Mouse (Mus musculus): ENCODE data around the gene Mum1. TPM values are rescaled to one million over a fixed set of nuclear protein-coding genes. Genes with fewer than 3 reads are reported as not detected.
"Not testable (repeated sequence)": the region's sequence is repeated elsewhere in the genome, so short reads cannot be mapped to it uniquely, and the experiment has no call there.

The Mum1 gene
- polyA plus RNA-seq, 1 experiment = 42.8 TPM

DNA sequence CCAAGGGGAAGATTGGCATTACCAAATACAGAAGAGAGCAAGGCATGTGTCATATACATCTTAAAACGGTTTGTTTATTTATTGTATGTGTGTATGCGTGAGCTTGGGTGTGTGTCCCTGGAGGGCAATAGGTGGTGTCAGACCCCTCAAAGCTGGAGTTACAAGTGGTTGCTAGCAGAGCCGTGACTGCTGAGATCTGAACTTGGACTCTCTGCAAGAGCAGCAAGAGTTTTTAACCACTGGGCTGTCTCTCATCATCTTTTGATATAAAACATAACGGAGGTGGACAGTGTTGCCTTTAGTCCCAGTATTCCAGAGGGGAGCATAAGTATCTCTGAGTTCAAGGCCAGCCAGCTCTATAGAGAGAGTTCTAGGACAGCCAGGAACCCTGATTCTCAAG lies 18.0 kb upstream of the Mum1 start:
- Histone ChIP-seq H3K36me3 (ENCODE audit: control insufficient read depth, insufficient read depth, low read length) (no peaks in the 10 kb centered on the region), H3K27me3 (ENCODE audit: control insufficient read depth, insufficient read depth, low read length) (no peaks in the 10 kb centered on the region), H3K27ac (ENCODE audit: insufficient read depth, low read length) (no peak overlapping the region), H3K4me3 (ENCODE audit: extremely low read depth, insufficient read depth, insufficient read length) (no peak overlapping the region), H3K4me1 (ENCODE audit: control insufficient read depth, insufficient read depth, insufficient read length) (no peaks in the 10 kb centered on the region)
- DNase-seq (ENCODE audit: low read depth in 1 of 2, low spot score in 2 of 2) = no peak
- TF ChIP-seq POLR2A (IDR thresholded peaks at IDR 0.05; ENCODE audit: low read depth, low read length) (no peak), CTCF (IDR thresholded peaks at IDR 0.05; ENCODE audit: extremely low read depth, insufficient read depth, insufficient read length, insufficient replicate concordance) (no peak)
- WGBS = 88% methylated on average over 4 of the region's 4 CpGs

DNA sequence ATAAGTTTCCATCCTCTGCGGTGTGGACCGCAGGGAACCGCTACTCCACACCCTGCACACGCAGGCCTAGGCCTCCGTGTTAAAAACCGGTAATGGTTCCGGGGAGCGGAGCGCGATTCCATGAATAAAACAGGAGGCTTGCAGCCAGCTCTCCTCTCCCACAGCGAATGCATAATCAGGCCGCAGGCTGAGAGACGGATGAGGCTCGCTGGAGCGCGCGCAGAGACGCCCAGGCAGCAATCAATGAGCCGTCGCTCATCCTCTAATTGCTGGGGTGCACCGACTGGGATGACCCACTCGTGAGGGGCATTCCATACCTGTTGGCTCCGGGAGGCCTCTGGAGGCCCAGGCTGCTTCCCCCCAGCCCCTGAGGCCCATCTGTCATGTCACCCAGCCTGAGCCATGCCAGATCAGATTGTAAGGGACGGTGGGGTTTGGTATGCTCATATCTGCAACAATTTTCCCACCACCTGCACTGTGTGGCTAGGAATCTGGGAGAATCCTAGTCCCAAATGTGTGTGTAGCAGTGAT lies 17.3 kb upstream of the Mum1 start:
- no peaks in the 10 kb centered on the region for H3K27me3 ChIP-seq (ENCODE audit: control insufficient read depth, insufficient read depth, low read length)
- H3K36me3 ChIP-seq (ENCODE audit: control insufficient read depth, insufficient read depth, low read length) = no peaks in the 10 kb centered on the region
- no peaks in the 10 kb centered on the region for H3K4me1 ChIP-seq (ENCODE audit: control insufficient read depth, insufficient read depth, insufficient read length)

DNA sequence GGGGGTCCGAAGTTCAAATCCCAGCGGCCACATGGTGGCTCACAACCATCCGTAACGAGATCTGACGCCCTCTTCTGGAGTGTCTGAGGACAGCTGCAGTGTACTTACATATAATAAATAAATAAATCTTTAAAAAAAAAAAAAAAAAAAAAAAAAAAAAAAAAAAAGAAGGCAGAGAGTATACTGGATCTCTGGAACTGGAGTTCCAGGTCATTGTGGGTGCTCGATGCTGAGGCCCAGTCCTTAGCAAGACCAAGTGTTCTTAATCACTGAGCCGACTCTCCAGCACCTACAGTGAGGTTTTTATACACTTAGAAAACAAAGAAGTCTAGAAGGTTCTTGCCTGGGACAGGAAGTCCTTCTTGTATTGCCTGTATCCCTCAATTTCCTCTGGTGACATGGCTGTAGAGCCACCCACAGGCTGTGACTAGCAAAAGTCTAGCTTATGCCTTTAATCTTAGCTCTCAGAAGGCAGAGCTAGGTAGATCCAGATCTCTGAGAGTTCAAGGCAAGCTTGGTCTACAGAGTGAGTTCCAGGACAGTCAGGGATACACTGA lies 14.6 kb upstream of the Mum1 start:
- H3K4me3 ChIP-seq (ENCODE audit: extremely low read depth, insufficient read depth, insufficient read length); H3K27me3 ChIP-seq (ENCODE audit: control insufficient read depth, insufficient read depth, low read length); H3K36me3 ChIP-seq (ENCODE audit: control insufficient read depth, insufficient read depth, low read length); H3K27ac ChIP-seq (ENCODE audit: insufficient read depth, low read length); H3K4me1 ChIP-seq (ENCODE audit: control insufficient read depth, insufficient read depth, insufficient read length): not testable (repeated sequence)
- DNase-seq (ENCODE audit: low read depth in 1 of 2, low spot score in 2 of 2) = peak in 1 of 2 experiments; percentile 11
- WGBS = 63% methylated on average over 7 of the region's 7 CpGs

More for the DNA sequence above, 17.3 kb upstream of the Mum1 start:
- Histone ChIP-seq H3K27ac (ENCODE audit: insufficient read depth, low read length) (no peak overlapping the region), H3K4me3 (ENCODE audit: extremely low read depth, insufficient read depth, insufficient read length) (no peak overlapping the region)
- WGBS = 85% methylated on average over 24 of the region's 24 CpGs
- DNase-seq (ENCODE audit: low read depth in 1 of 2, low spot score in 2 of 2) = no peak
- TF ChIP-seq CTCF (IDR thresholded peaks at IDR 0.05; ENCODE audit: extremely low read depth, insufficient read depth, insufficient read length, insufficient replicate concordance) (no peak), POLR2A (IDR thresholded peaks at IDR 0.05; ENCODE audit: low read depth, low read length) (no peak)

DNA sequence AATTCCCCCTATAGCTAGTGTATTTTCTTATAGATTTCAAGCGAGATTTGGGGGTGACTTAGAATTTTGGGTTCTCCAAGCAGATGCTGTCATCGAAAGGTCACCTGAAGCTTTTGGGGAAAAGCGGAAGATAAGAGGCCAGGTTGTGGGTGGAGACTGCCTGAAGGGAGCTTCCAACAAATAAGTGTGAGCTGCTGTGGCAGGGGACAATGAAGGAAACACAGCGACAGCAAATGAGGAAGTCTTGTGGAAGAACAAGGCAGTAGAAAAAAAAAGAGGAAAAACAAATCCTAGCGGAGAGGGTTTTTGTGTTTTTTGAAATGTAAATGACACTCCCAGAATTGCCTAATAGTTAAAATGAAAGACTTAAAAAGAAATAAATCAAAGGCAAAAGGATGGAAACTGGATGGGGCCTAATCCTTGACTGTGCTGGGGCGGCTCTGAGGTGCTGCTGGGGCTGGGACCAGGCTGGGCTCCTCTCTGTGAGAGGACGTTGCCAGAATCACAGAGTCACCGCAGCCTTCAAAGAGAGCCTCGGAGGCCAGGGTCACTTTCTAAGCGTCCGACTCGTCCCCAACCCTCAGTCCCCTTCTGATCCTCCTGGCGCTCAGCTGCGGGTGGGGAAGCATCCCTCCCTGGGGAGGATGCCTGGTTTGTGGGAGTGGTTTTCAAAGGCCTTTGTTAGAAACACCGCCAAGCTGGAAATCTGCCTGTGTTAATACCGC lies 11.0 kb upstream of the Mum1 start:
- Histone ChIP-seq H3K27ac (ENCODE audit: insufficient read depth, low read length) (no peak overlapping the region), H3K27me3 (ENCODE audit: control insufficient read depth, insufficient read depth, low read length) (no peaks in the 10 kb centered on the region), H3K4me3 (ENCODE audit: extremely low read depth, insufficient read depth, insufficient read length) (no peak overlapping the region), H3K36me3 (ENCODE audit: control insufficient read depth, insufficient read depth, low read length) (no peaks in the 10 kb centered on the region), H3K4me1 (ENCODE audit: control insufficient read depth, insufficient read depth, insufficient read length) (no peaks in the 10 kb centered on the region)
- WGBS = 55% methylated on average over 16 of the region's 16 CpGs
- DNase-seq (ENCODE audit: low read depth in 1 of 2, low spot score in 2 of 2) = no peak
- no peak for TF ChIP-seq POLR2A (IDR thresholded peaks at IDR 0.05; ENCODE audit: low read depth, low read length)
- TF ChIP-seq CTCF (IDR thresholded peaks at IDR 0.05; ENCODE audit: extremely low read depth, insufficient read depth, insufficient read length, insufficient replicate concordance) = no peak

DNA sequence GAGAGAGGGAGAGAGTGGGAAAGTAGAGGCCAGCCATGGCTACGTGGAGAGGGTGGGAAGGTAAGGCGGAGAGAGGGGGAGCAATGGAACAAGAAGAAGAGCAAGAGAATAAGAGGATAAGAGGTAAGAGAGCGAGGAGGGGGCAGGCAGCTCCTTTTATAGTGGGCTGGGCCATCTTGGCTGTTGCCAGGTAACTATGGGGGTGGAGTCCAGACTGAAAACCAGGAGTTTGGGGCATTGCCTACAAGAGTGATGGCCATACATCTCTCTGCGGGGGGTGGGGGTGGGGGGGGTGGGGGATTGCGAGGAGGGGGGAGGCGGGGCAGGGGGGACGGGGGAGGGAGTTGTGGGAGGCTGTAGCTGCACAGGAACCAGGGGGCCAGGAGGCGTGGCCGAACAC lies 5.6 kb upstream of the Mum1 start:
- H3K4me1 ChIP-seq (ENCODE audit: control insufficient read depth, insufficient read depth, insufficient read length) = no peaks in the 10 kb centered on the region; the same call in 1 of the 2 replicates
- no peaks in the 10 kb centered on the region for H3K36me3 ChIP-seq (ENCODE audit: control insufficient read depth, insufficient read depth, low read length)
- H3K27me3 ChIP-seq (ENCODE audit: control insufficient read depth, insufficient read depth, low read length) = no peaks in the 10 kb centered on the region
- no peak overlapping the region for H3K27ac ChIP-seq (ENCODE audit: insufficient read depth, low read length)
- no peak for TF ChIP-seq CTCF (IDR thresholded peaks at IDR 0.05; ENCODE audit: extremely low read depth, insufficient read depth, insufficient read length, insufficient replicate concordance)
- TF ChIP-seq POLR2A (IDR thresholded peaks at IDR 0.05; ENCODE audit: low read depth, low read length) = no peak
- DNase-seq (ENCODE audit: low read depth in 1 of 2, low spot score in 2 of 2) = no peak
- no peak overlapping the region for H3K4me3 ChIP-seq (ENCODE audit: extremely low read depth, insufficient read depth, insufficient read length)
- WGBS = 86% methylated on average over 7 of the region's 9 CpGs

DNA sequence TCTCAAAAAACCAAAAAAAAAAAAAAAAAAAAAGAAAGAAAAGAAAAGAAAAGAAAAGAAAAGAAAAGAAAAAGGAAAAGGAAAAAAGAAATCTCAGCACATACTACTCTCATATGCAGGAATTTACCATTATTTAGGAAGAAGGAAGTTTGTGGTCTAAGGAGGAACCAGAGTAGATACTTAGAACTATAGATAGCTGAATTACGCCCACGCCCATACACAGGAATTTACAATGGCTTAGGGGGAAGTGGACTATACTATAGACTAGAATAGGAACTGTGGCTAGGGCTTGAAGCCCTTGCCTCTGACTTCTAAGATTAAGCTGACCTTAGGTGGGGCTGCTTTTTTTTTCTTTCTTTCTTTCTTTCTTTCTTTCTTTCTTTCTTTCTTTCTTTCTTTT lies 3.1 kb upstream of the Mum1 start:
- WGBS = 12% methylated on average over 2 of the region's 2 CpGs
- not testable (repeated sequence) for H3K27me3 ChIP-seq (ENCODE audit: control insufficient read depth, insufficient read depth, low read length); DNase-seq (ENCODE audit: low read depth in 1 of 2, low spot score in 2 of 2); H3K4me3 ChIP-seq (ENCODE audit: extremely low read depth, insufficient read depth, insufficient read length); H3K27ac ChIP-seq (ENCODE audit: insufficient read depth, low read length); H3K4me1 ChIP-seq (ENCODE audit: control insufficient read depth, insufficient read depth, insufficient read length); H3K36me3 ChIP-seq (ENCODE audit: control insufficient read depth, insufficient read depth, low read length)

DNA sequence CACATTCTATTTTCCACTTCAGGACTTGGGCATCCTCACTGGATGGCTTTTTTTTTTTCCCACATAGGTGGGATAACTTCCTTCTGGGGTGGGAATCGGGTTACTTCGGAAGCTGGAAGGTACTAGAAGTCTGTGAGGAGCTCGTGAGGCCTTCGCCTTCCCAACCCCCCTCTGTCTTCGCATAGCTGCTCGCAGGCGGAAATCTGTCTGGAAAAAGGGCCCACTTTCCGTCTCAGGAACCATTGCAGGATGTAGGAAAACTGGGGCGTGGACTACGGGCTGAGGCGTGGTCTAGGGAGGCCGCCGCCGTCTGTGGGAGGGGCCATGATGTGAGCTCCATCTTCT lies 191 bp upstream of the Mum1 start:
- no peak for DNase-seq (ENCODE audit: low read depth in 1 of 2, low spot score in 2 of 2)
- Histone ChIP-seq H3K4me1 (ENCODE audit: control insufficient read depth, insufficient read depth, insufficient read length) (no peaks in the 10 kb centered on the region; the same call in 1 of the 2 replicates), H3K27me3 (ENCODE audit: control insufficient read depth, insufficient read depth, low read length) (no peaks in the 10 kb centered on the region), H3K27ac (ENCODE audit: insufficient read depth, low read length) (0 out of 2 replicates have a peak overlapping the region, but pooled peaks have one; percentile 1), H3K36me3 (ENCODE audit: control insufficient read depth, insufficient read depth, low read length) (peaks cover 15% of the 10 kb centered on the region), H3K4me3 (ENCODE audit: extremely low read depth, insufficient read depth, insufficient read length) (peak overlapping the region; percentile 42)
- 4% methylated on average over 14 of the region's 14 CpGs for WGBS
- TF ChIP-seq POLR2A (IDR thresholded peaks at IDR 0.05; ENCODE audit: low read depth, low read length) (no peak), CTCF (IDR thresholded peaks at IDR 0.05; ENCODE audit: extremely low read depth, insufficient read depth, insufficient read length, insufficient replicate concordance) (no peak)
